Mouse (Mus musculus) neural tube, embryonic 14.5 days (tissue): ENCODE data around the gene Larp6. TPM values are rescaled to one million over a fixed set of nuclear protein-coding genes. Genes with fewer than 3 reads are reported as not detected.

ENCODE experiments used
- ATAC-seq: fragments of 200-750 bp; cut with Nextera tagmentation; 2 replicates; pipeline ENCODE4 v1.8.0; 2017; ENCODE audit warnings: low read depth, mild to moderate bottlenecking, moderate TSS enrichment, moderate library complexity
- H3K27ac ChIP-seq: fragments of 300-500 bp; sonication (generic); 2 replicates; pipeline ENCODE4 v1.5.1; 2014; ENCODE audit warnings: low read depth, mild to moderate bottlenecking, control low read depth, low read length, moderate library complexity, mixed read lengths
- H3K27me3 ChIP-seq: fragments of 300-500 bp; sonication (generic); 2 replicates; pipeline ENCODE4 v1.6.1; 2014; ENCODE audit warnings: low read length; ENCODE audit not compliant: control insufficient read depth, insufficient read depth
- H3K36me3 ChIP-seq: fragments of 300-500 bp; sonication (generic); 2 replicates; pipeline ENCODE4 v1.6.1; 2014; ENCODE audit warnings: low read length, mixed read lengths; ENCODE audit not compliant: control insufficient read depth, insufficient read depth
- H3K4me1 ChIP-seq: fragments of 300-500 bp; sonication (generic); 2 replicates; pipeline ENCODE4 v1.6.1; 2014; ENCODE audit warnings: low read length; ENCODE audit not compliant: control insufficient read depth, insufficient read depth
- H3K4me2 ChIP-seq: fragments of 300-500 bp; sonication (generic); 2 replicates; pipeline ENCODE4 v1.6.1; 2014; ENCODE audit warnings: mild to moderate bottlenecking, low read depth, low read length, control low read depth
- H3K4me3 ChIP-seq: fragments of 300-500 bp; sonication (generic); 2 replicates; pipeline ENCODE4 v1.5.1; 2014; ENCODE audit warnings: low read depth, low read length, control low read depth, mixed read lengths
- H3K9ac ChIP-seq: fragments of 300-500 bp; sonication (generic); replicated peaks from 2 replicates; pipeline ENCODE4 v1.6.1; 2014; ENCODE audit warnings: low read depth, mild to moderate bottlenecking, control low read depth, low read length, mixed read lengths
- H3K9me3 ChIP-seq: fragments of 300-500 bp; sonication (generic); 2 replicates; pipeline ENCODE4 v1.6.1; 2016; ENCODE audit warnings: low read length; ENCODE audit not compliant: control insufficient read depth
- WGBS: fragments of 180-500 bp; shearing (Covaris S2); extraction: QIAGEN DNeasy Blood & Tissue Kit; methylation state at CpG from one replicate; pipeline ENCODE4 v1.1.7; 2014; 5-methylcytosine and 5-hydroxymethylcytosine counted together
- polyA plus RNA-seq: library from polyadenylated mRNA; unstranded; fragments of >200 nt; fragmentation: Nextera tagmentation; extraction: Ambion mirVana; gene quantifications from 2 replicates; pipeline ENCODE4 v1.2.1, GENCODE M21; 2014

The Larp6 gene
- polyA plus RNA-seq, 1 experiment from 2014 or later = 22.4 TPM

GRCm38 (mm10) chr9:60681005-60681404, 31.8 kb upstream of the Larp6 start:
- H3K36me3 ChIP-seq = peaks cover 51% of the 10 kb centered on the region
- WGBS = 91% methylated on average over 3 of the region's 3 CpGs

DNA sequence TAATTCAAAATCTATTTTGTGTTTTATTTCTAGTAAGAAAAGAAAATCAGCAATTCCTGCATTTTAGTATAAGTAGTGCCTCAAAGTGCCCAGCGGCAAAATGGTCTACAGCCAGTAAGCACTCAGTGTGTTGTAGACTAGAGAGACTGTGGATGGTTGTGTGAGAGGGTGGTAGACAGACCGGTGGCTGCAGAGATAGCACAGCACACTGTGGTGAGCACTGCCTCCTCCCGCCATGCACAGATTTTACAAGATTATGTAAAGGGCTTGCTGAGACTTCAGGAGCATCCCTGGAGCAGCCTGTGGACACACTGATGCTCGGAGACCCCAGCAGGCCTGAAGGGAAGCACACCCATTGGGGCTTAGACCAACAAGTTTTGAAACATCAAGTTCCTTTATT, 30.0 kb upstream of the Larp6 start:
- H3K9me3 ChIP-seq = no peaks in the 10 kb centered on the region
- H3K9ac ChIP-seq = no peak overlapping the region
- peaks cover 38% of the 10 kb centered on the region for H3K36me3 ChIP-seq
- no peak overlapping the region for H3K4me2 ChIP-seq
- WGBS = 96% methylated on average over 4 of the region's 4 CpGs
- H3K4me3 ChIP-seq = no peak overlapping the region
- H3K27me3 ChIP-seq = no peaks in the 10 kb centered on the region
- ATAC-seq = no peak
- H3K27ac ChIP-seq = no peak overlapping the region
- 0 out of 2 replicates have a peak, but pooled peaks cover 7% of the 10 kb centered on the region for H3K4me1 ChIP-seq

More at GRCm38 (mm10) chr9:60681005-60681404, 31.8 kb upstream of the Larp6 start:
- H3K9me3 ChIP-seq = no peaks in the 10 kb centered on the region
- H3K4me3 ChIP-seq = no peak overlapping the region
- no peaks in the 10 kb centered on the region for H3K27me3 ChIP-seq
- ATAC-seq = no peak
- H3K27ac ChIP-seq = no peak overlapping the region
- H3K4me1 ChIP-seq = 0 out of 2 replicates have a peak, but pooled peaks cover 1% of the 10 kb centered on the region
- no peak overlapping the region for H3K4me2 ChIP-seq
- no peak overlapping the region for H3K9ac ChIP-seq

- no peaks in the 10 kb centered on the region for H3K9me3 ChIP-seq
- H3K4me2 ChIP-seq = peak overlapping the region; percentile 52
- 1% methylated on average over 7 of the region's 7 CpGs for WGBS
- ATAC-seq = peak; percentile 68
- peak overlapping the region; percentile 96 for H3K27ac ChIP-seq
- H3K4me1 ChIP-seq = 0 out of 2 replicates have a peak, but pooled peaks cover 7% of the 10 kb centered on the region
- peak overlapping the region; percentile 60 for H3K9ac ChIP-seq
- H3K4me3 ChIP-seq = peak overlapping the region; percentile 47
- no peaks in the 10 kb centered on the region for H3K27me3 ChIP-seq
- peaks cover 11% of the 10 kb centered on the region for H3K36me3 ChIP-seq
These were observed 25.4 kb upstream of the Larp6 start for GRCm38 (mm10) chr9:60687415-60687814.

DNA sequence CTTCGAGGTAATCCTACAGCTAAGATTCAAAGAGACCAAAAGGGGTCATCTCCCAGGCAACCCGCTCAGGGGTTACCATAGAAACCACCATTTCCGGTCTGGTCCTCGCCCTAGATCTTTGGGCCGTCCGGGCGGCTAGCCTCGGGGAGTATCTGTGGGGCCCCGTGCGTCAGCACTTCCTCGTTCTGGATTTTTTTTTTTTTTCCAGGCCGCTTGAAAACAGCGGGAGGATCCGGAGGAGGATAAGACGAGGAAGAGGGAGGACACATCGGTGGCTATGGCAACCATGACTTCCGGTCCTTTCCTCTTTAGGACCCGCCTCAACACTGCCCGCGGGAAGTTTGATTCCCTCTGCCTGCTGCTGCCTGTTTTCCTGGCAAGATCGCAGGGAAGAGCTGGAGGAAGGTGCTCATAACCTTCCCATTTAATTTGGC, 24.9 kb upstream of the Larp6 start, which contains the start of gene Lrrc49:
TSS of gene Lrrc49 (minus strand) at position 268 of the 434 bp plus-strand sequence.
- Histone ChIP-seq H3K4me2 (peak within 1 kb of the TSS; percentile 52), H3K9ac (peak within 1 kb of the TSS; percentile 60), H3K27ac (peak within 1 kb of the TSS; percentile 96), H3K4me3 (peak within 1 kb of the TSS; percentile 47), H3K9me3 (no peaks in the 10 kb centered on the region), H3K27me3 (no peaks in the 10 kb centered on the region), H3K36me3 (peaks cover 11% of the 10 kb centered on the region), H3K4me1 (0 out of 2 replicates have a peak, but pooled peaks cover 7% of the 10 kb centered on the region)
- ATAC-seq = peak; percentile 98
- WGBS = 1% methylated on average over 21 of the region's 21 CpGs

DNA sequence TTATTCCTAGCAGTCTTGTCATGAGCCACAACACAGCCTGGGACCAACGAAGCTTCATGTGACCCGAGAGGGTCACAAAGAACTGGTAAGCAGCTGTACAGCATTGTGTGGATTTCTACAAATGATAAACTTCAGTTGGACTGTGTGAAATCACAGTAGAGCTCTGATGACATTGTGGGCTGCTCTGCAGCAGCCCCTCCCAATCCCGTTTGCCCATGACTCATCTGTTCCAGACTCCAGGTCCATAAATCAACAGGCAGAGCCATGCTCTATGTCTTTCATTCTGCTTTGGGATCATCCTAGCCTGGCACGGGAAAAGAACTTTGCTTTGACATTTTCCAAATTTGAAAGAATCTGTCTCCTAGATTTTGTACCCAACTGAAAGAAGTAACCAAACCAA, 20.2 kb upstream of the Larp6 start:
- no peaks in the 10 kb centered on the region for H3K36me3 ChIP-seq
- no peaks in the 10 kb centered on the region for H3K4me1 ChIP-seq
- H3K9me3 ChIP-seq = no peaks in the 10 kb centered on the region
- H3K27me3 ChIP-seq = no peaks in the 10 kb centered on the region
- WGBS = 59% methylated on average over 4 of the region's 4 CpGs
- no peak overlapping the region for H3K27ac ChIP-seq
- H3K4me2 ChIP-seq = no peak overlapping the region
- no peak overlapping the region for H3K4me3 ChIP-seq
- ATAC-seq = no peak
- H3K9ac ChIP-seq = no peak overlapping the region

DNA sequence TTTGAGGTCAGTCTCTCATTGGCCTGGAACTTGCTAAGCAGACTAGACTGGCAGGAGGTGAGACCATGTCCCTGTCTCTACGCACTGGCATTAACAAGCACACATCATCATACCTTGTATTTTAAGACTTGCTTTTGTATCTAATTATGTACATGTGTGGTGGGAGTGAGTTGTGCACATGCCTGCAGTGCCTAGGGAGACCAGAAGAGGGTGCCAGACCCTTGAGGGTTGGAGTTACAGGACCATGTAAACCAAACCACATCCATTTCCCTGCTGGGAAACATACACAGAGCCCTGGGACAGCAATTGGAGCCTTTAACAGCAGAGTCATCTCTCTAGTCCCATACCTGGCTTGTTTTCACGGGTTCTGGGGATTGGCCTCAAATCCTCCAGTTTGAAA, 18.8 kb upstream of the Larp6 start:
- no peaks in the 10 kb centered on the region for H3K27me3 ChIP-seq
- H3K9me3 ChIP-seq = no peaks in the 10 kb centered on the region
- no peak overlapping the region for H3K27ac ChIP-seq
- ATAC-seq = no peak
- no peak overlapping the region for H3K4me2 ChIP-seq
- no peak overlapping the region for H3K4me3 ChIP-seq
- no peaks in the 10 kb centered on the region for H3K36me3 ChIP-seq
- H3K4me1 ChIP-seq = no peaks in the 10 kb centered on the region
- H3K9ac ChIP-seq = no peak overlapping the region
- WGBS = 66% methylated on average over 2 of the region's 2 CpGs

DNA sequence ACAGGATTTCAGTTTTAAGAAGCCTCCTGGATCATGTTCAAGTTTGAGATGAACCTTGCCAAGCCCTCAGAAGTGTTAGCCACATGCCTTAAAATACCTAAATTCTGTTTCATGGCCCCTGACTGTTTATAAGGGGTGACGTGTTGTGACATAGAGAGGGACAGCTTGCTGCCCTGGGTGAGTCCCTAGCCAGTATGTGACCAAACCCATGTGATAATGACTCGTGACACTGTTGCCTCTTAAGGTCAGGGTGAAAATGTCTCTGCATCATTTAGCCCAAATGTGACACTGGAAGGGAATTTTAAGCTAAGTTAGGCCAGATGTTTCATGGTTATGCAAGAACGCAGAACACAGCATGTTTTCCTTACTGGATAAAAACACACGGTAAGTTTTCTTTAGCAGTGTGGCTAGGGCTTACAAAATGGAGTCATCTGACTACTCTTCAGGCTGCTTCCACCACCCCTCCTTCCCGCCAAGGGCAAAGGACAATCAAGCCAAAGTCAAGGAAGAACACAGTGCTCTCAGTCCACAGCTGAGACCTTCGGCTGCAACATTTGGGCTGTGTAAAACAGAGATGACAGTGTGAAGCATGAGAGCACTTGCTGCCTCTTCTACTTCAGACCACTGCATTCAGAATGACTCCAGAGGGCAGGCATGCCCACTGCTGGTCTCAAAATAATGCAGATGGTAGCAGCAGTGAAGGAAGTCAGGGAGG, 16.4 kb upstream of the Larp6 start:
- Histone ChIP-seq H3K4me3 (no peak overlapping the region), H3K9ac (no peak overlapping the region), H3K36me3 (no peaks in the 10 kb centered on the region), H3K4me1 (no peaks in the 10 kb centered on the region), H3K4me2 (no peak overlapping the region), H3K9me3 (no peaks in the 10 kb centered on the region), H3K27me3 (no peaks in the 10 kb centered on the region), H3K27ac (no peak overlapping the region)
- WGBS = 77% methylated on average over 6 of the region's 6 CpGs
- ATAC-seq = no peak

DNA sequence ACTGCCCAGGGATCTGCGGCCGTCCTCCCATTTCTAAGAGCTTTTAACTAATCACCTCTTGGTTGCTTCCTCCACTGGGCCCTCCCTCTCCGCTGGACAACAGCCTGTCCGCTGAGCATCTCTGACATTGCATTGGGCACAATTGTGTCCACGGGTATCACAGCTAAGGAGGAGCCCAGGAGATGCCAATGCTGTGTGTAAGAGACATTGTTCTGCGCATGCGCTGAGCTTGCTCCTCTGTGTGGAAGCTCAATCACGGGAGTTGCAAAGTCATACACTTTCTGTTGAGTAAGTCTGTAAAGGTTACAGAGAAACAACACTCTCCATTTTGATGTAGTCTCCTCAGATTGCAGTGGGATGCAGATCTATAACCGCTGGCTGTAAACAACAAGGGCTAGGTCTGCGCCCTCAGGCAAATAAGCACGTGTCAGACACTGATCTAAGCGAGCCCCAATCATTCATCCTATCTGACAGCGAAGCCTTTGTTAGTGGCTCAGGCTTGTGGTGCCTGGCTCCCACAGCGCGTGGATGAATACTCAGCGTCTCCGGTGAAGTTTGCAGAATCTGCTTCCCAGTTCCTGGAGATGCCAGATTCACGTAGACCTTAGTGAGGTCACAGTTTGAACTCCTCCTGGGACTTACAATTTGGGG, 13.1 kb upstream of the Larp6 start:
- 50% methylated on average over 18 of the region's 18 CpGs for WGBS
- H3K36me3 ChIP-seq = no peaks in the 10 kb centered on the region
- ATAC-seq = no peak
- no peak overlapping the region for H3K9ac ChIP-seq
- no peaks in the 10 kb centered on the region for H3K4me1 ChIP-seq
- no peak overlapping the region for H3K27ac ChIP-seq
- no peaks in the 10 kb centered on the region for H3K9me3 ChIP-seq
- no peak overlapping the region for H3K4me3 ChIP-seq
- no peak overlapping the region for H3K4me2 ChIP-seq
- no peaks in the 10 kb centered on the region for H3K27me3 ChIP-seq

DNA sequence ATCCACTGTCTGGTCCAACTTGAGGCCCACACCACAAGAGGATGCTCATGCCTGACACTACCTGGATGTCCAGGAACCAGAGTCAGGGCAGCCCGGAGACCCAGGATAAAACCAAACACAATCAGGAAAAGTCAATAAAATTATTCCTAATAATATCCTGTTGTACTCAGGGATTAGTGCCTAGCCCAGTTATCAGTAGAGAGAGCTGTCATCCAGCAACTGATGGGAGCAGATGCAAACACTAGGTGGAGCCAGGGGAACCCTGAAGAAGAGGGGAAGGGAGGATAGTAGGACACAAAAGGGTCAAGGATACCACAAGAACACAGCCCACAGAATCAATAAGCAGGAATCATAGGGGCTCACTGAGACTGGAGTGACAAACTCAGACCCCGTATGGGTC, 5.2 kb upstream of the Larp6 start:
- no peak overlapping the region for H3K9ac ChIP-seq
- no peak overlapping the region for H3K4me2 ChIP-seq
- H3K4me3 ChIP-seq = no peak overlapping the region
- H3K27ac ChIP-seq = no peak overlapping the region
- no peak for ATAC-seq
- H3K36me3 ChIP-seq = no peaks in the 10 kb centered on the region
- H3K9me3 ChIP-seq = no peaks in the 10 kb centered on the region
- H3K27me3 ChIP-seq = no peaks in the 10 kb centered on the region
- no peaks in the 10 kb centered on the region for H3K4me1 ChIP-seq
- WGBS = 95% methylated on average over 2 of the region's 2 CpGs
